ENCODE assay signal across 27 mouse cellular contexts in the genomic region with DNA sequence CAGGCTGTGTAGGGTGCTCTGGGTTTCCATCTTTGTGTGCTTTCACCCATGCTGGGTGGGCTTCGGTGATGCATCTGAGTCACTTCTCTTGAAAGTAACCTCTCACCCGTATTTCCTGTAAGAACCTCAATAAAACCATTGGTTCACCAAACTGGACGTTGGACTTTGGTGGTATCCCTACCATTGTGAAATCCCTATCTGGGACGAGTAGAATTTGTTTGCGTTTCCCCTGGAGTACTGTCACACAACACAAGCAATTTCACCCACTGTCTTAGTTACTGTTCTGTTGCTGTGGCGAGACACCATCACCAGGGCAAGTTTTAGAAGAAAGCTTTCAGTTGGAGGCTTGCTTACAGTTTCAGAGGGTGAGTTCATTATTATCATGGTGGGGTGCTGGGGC. TPM values are rescaled to one million over a fixed set of nuclear protein-coding genes. Genes with fewer than 3 reads are reported as not detected.
DNase-seq lines count a peak whose midpoint lies in the region; ATAC-seq and TF ChIP-seq lines count a peak whose summit lies in the region.
"Had no signal": no experiment of that assay in that cellular context is flagged by ENCODE, and none has a peak within 500 bp of the region (broad histone marks: within the 10 kb centered on the region; RNA-seq: fewer than 3 reads in every experiment).

No protein-coding gene starts in this region.

- no peak for ATAC-seq in liver, embryonic 11.5 days (replicated peaks; ENCODE audit: low FRiP score)
- ATAC-seq in liver, embryonic 14.5 days (ENCODE audit: insufficient read depth), result peak; percentile 53; the same call in 1 of the 2 replicates
- no peak for ATAC-seq in liver, embryonic 12.5 days
- peak; percentile 78 for ATAC-seq in liver, embryonic 16.5 days (ENCODE audit: low read depth)
- ATAC-seq: forebrain, embryonic 14.5 days had no signal

- no peak overlapping the region; the same call in 1 of the 2 replicates for H3K9ac ChIP-seq in liver, adult 2 months (ENCODE audit: low read depth, low read length)
- H3K9ac ChIP-seq in liver, embryonic 11.5 days (ENCODE audit: low read depth, low read length), result no peak overlapping the region
- no peak overlapping the region for H3K9ac ChIP-seq in liver, embryonic 14.5 days (replicated peaks)
- no peak overlapping the region for H3K9ac ChIP-seq in liver, embryonic 12.5 days
- H3K9ac ChIP-seq in liver, embryonic 16.5 days (ENCODE audit: low read depth, low read length), result no peak overlapping the region
- H3K9ac ChIP-seq: embryonic facial prominence, embryonic 13.5 days; embryonic facial prominence, embryonic 15.5 days; forebrain, embryonic 12.5 days had no signal

- H3K4me1 ChIP-seq in liver, adult 2 months (ENCODE audit: control insufficient read depth, insufficient read depth, low read length), result peaks cover 3% of the 10 kb centered on the region; the same call in 1 of the 2 replicates
- H3K4me1 ChIP-seq in liver, embryonic 11.5 days (replicated peaks; ENCODE audit: control insufficient read depth, insufficient read depth, low read length), result no peaks in the 10 kb centered on the region
- H3K4me1 ChIP-seq in liver, embryonic 14.5 days (replicated peaks; ENCODE audit: control insufficient read depth in 2 of 2, insufficient read depth in 2 of 2, low read length in 1 of 2), result no peaks in the 10 kb centered on the region
- no peaks in the 10 kb centered on the region; the same call in 1 of the 2 replicates for H3K4me1 ChIP-seq in liver, embryonic 12.5 days
- H3K4me1 ChIP-seq in liver, embryonic 16.5 days (ENCODE audit: control insufficient read depth, low read depth, low read length), result no peaks in the 10 kb centered on the region; the same call in 1 of the 2 replicates
- H3K4me1 ChIP-seq: embryonic facial prominence, embryonic 13.5 days; embryonic facial prominence, embryonic 15.5 days; forebrain, embryonic 12.5 days had no signal

- no peak overlapping the region for H3K4me3 ChIP-seq in liver, adult 2 months (ENCODE audit: insufficient read depth, low read depth, low read length)
- no peak overlapping the region for H3K4me3 ChIP-seq in liver, embryonic 11.5 days (ENCODE audit: low read depth, low read length)
- no peak overlapping the region for H3K4me3 ChIP-seq in liver, embryonic 14.5 days (ENCODE audit: insufficient read depth in 1 of 2, low read depth in 2 of 2, low read length in 2 of 2)
- H3K4me3 ChIP-seq in liver, embryonic 12.5 days, result no peak overlapping the region
- H3K4me3 ChIP-seq in liver, embryonic 16.5 days (ENCODE audit: low read depth, low read length), result no peak overlapping the region
- H3K4me3 ChIP-seq: embryonic facial prominence, embryonic 13.5 days; embryonic facial prominence, embryonic 15.5 days; erythroblast, embryonic 14.5 days; forebrain, embryonic 10.5 days; forebrain, embryonic 12.5 days had no signal

- TF ChIP-seq CTCF in liver, adult 2 months (IDR thresholded peaks at IDR 0.05; ENCODE audit: low read depth, low read length), result no peak
- no peak for TF ChIP-seq CTCF in liver, embryonic 14.5 days (IDR thresholded peaks at IDR 0.05; ENCODE audit: low read depth)

- H3K79me2 ChIP-seq in liver, adult 2 months (ENCODE audit: control insufficient read depth, insufficient read depth, low read length), result no peaks in the 10 kb centered on the region

- DNase-seq in liver, adult 2 months (ENCODE audit: extremely low read depth, low read depth, low spot score), result peak; percentile 93
- no peak for DNase-seq in liver, embryonic 11.5 days (ENCODE audit: low spot score)
- DNase-seq in liver, embryonic 14.5 days (ENCODE audit: low read depth in 3 of 3, low spot score in 3 of 3), result no peak
- DNase-seq in yolk sac, embryonic 10.5 days (ENCODE audit: low spot score), result peak; percentile 48
- no peak for DNase-seq in lung, adult 18-20 months
- DNase-seq in urinary bladder, postnatal 36 days (ENCODE audit: low spot score in 2 of 2), result no peak
- DNase-seq: adrenal gland, adult 2 months; adrenal gland, postnatal 10 days; adrenal gland, postnatal 25 days; cerebellum, adult 11 months; cerebellum, adult 18-20 months; cerebellum, adult 8-10 months; cerebellum, adult 9-11 months; cerebellum, postnatal 14 days; cerebellum, postnatal 36 days; embryo, embryonic 11 days had no signal

- peak overlapping the region; percentile 90 for H3K27ac ChIP-seq in liver, adult 2 months (replicated peaks; ENCODE audit: insufficient read depth, low read depth, low read length)
- H3K27ac ChIP-seq in liver, embryonic 11.5 days (ENCODE audit: low read depth, low read length), result no peak overlapping the region
- H3K27ac ChIP-seq in liver, embryonic 14.5 days, result no peak overlapping the region
- no peak overlapping the region for H3K27ac ChIP-seq in liver, embryonic 12.5 days
- H3K27ac ChIP-seq in liver, embryonic 16.5 days (ENCODE audit: low read length), result peak overlapping the region; percentile 66
- H3K27ac ChIP-seq: embryonic facial prominence, embryonic 13.5 days; embryonic facial prominence, embryonic 15.5 days; forebrain, embryonic 10.5 days; forebrain, embryonic 12.5 days had no signal

- no peak overlapping the region for H3K4me2 ChIP-seq in liver, embryonic 11.5 days
- H3K4me2 ChIP-seq in liver, embryonic 14.5 days (ENCODE audit: low read depth), result no peak overlapping the region
- no peak overlapping the region for H3K4me2 ChIP-seq in liver, embryonic 12.5 days
- H3K4me2 ChIP-seq in liver, embryonic 16.5 days (ENCODE audit: low read depth, low read length), result no peak overlapping the region
- H3K4me2 ChIP-seq: embryonic facial prominence, embryonic 13.5 days; embryonic facial prominence, embryonic 15.5 days; forebrain, embryonic 12.5 days had no signal

- TF ChIP-seq POLR2A in liver, adult 2 months (IDR thresholded peaks at IDR 0.05; ENCODE audit: extremely low read depth, insufficient read depth, low read length), result no peak

- H3K27me3 ChIP-seq in liver, adult 2 months (ENCODE audit: control insufficient read depth, insufficient read depth, low read length), result no peaks in the 10 kb centered on the region
- H3K27me3 ChIP-seq in liver, embryonic 11.5 days (replicated peaks; ENCODE audit: control insufficient read depth, insufficient read depth, low read length), result no peaks in the 10 kb centered on the region
- H3K27me3 ChIP-seq in liver, embryonic 14.5 days (ENCODE audit: control insufficient read depth, insufficient read depth, low read length), result no peaks in the 10 kb centered on the region
- H3K27me3 ChIP-seq in liver, embryonic 12.5 days (replicated peaks), result no peaks in the 10 kb centered on the region
- H3K27me3 ChIP-seq in liver, embryonic 16.5 days (ENCODE audit: control insufficient read depth, insufficient read depth, low read depth, low read length), result no peaks in the 10 kb centered on the region
- H3K27me3 ChIP-seq: embryonic facial prominence, embryonic 13.5 days; embryonic facial prominence, embryonic 15.5 days; forebrain, embryonic 12.5 days had no signal

- TF ChIP-seq EP300 in liver, embryonic 14.5 days (IDR thresholded peaks at IDR 0.05; ENCODE audit: low read depth), result no peak

- 31% methylated on average over 6 of the region's 6 CpGs for WGBS in liver, adult 2 months
- WGBS in liver, embryonic 11.5 days, result 69% methylated on average over 6 of the region's 6 CpGs
- WGBS in liver, embryonic 14.5 days (ENCODE audit: insufficient replicate concordance), result 60% methylated on average over 6 of the region's 6 CpGs
- WGBS in liver, embryonic 12.5 days (ENCODE audit: insufficient replicate concordance), result 64% methylated on average over 6 of the region's 6 CpGs
- WGBS in liver, embryonic 16.5 days (ENCODE audit: insufficient replicate concordance), result 53% methylated on average over 6 of the region's 6 CpGs

- no peaks in the 10 kb centered on the region for H3K36me3 ChIP-seq in liver, adult 2 months (ENCODE audit: control insufficient read depth, insufficient read depth, low read length)
- H3K36me3 ChIP-seq in liver, embryonic 11.5 days (ENCODE audit: control insufficient read depth, insufficient read depth, low read length), result no peaks in the 10 kb centered on the region
- no peaks in the 10 kb centered on the region for H3K36me3 ChIP-seq in liver, embryonic 14.5 days (replicated peaks; ENCODE audit: control insufficient read depth, insufficient read depth, low read depth)
- no peaks in the 10 kb centered on the region for H3K36me3 ChIP-seq in liver, embryonic 12.5 days
- no peaks in the 10 kb centered on the region for H3K36me3 ChIP-seq in liver, embryonic 16.5 days (ENCODE audit: control insufficient read depth, insufficient read depth)
- H3K36me3 ChIP-seq: embryonic facial prominence, embryonic 13.5 days; embryonic facial prominence, embryonic 15.5 days; forebrain, embryonic 10.5 days; forebrain, embryonic 12.5 days had no signal

- no peaks in the 10 kb centered on the region for H3K9me3 ChIP-seq in liver, embryonic 11.5 days (ENCODE audit: control insufficient read depth, low read length)
- no peaks in the 10 kb centered on the region for H3K9me3 ChIP-seq in liver, embryonic 14.5 days (ENCODE audit: control insufficient read depth, low read length)
- no peaks in the 10 kb centered on the region for H3K9me3 ChIP-seq in liver, embryonic 12.5 days (replicated peaks)
- no peaks in the 10 kb centered on the region for H3K9me3 ChIP-seq in liver, embryonic 16.5 days (replicated peaks; ENCODE audit: control insufficient read depth, low read length)
- H3K9me3 ChIP-seq: embryonic facial prominence, embryonic 13.5 days; embryonic facial prominence, embryonic 15.5 days had no signal

RNA-seq across cellular contexts. Expression of gene Pnmal1, which starts 8.9 kb away (rescaled TPM):
- not detected in 2 replicates for total RNA-seq in liver, adult 2 months (2014; rRNA removed)
- not detected in 2 replicates for polyA plus RNA-seq in liver, adult 2 months (2012; rRNA removed)
- polyA plus RNA-seq in liver, embryonic 11.5 days (2014; fragmentation: Nextera tagmentation; extraction: Ambion mirVana), result 0.18 and 0.52 TPM in 2 replicates
- 0.01 and 0.03 TPM in 2 replicates for polyA plus RNA-seq in liver, embryonic 14.5 days (2012; rRNA removed)
- 0.03 TPM in 1 of 2 replicates, not detected in the other for polyA plus RNA-seq in liver, embryonic 14.5 days (2014; fragmentation: Nextera tagmentation; extraction: Ambion mirVana)
- 0.05 and 0.08 TPM in 2 replicates for polyA plus RNA-seq in liver, embryonic 12.5 days (2016; fragmentation: Nextera tagmentation; extraction: Ambion mirVana)
- 0.02 and 0.05 TPM in 2 replicates for polyA plus RNA-seq in liver, embryonic 16.5 days (2015; fragmentation: Nextera tagmentation; extraction: Ambion mirVana)
- polyA plus RNA-seq: C2C12; erythroblast, embryonic 14.5 days had no signal

RNA-seq across cellular contexts. Expression of gene Gm42372, which starts 14.5 kb away (rescaled TPM):
- total RNA-seq in liver, adult 2 months (2014; rRNA removed), result 0.07 TPM in 1 of 2 replicates, not detected in the other
- not detected in 2 replicates for polyA plus RNA-seq in liver, adult 2 months (2012; rRNA removed)
- 0.15 and 0.16 TPM in 2 replicates for polyA plus RNA-seq in liver, embryonic 11.5 days (2014; fragmentation: Nextera tagmentation; extraction: Ambion mirVana)
- 0.01 and 0.02 TPM in 2 replicates for polyA plus RNA-seq in liver, embryonic 14.5 days (2012; rRNA removed)
- 0.03 and 0.04 TPM in 2 replicates for polyA plus RNA-seq in liver, embryonic 14.5 days (2014; fragmentation: Nextera tagmentation; extraction: Ambion mirVana)
- polyA plus RNA-seq in liver, embryonic 12.5 days (2016; fragmentation: Nextera tagmentation; extraction: Ambion mirVana), result 0.07 TPM in 2 replicates
- 0.04 TPM in 2 replicates for polyA plus RNA-seq in liver, embryonic 16.5 days (2015; fragmentation: Nextera tagmentation; extraction: Ambion mirVana)
- total RNA-seq: MEL had no signal
- polyA plus RNA-seq: C2C12; erythroblast, embryonic 14.5 days had no signal

RNA-seq across cellular contexts. Expression of gene Pnmal2, which starts 23.9 kb away (rescaled TPM):
- under 0.01 and 0.07 TPM in 2 replicates for total RNA-seq in liver, adult 2 months (2014; rRNA removed)
- polyA plus RNA-seq in liver, adult 2 months (2012; rRNA removed), result 0.02 and 0.10 TPM in 2 replicates
- 0.58 and 0.80 TPM in 2 replicates for polyA plus RNA-seq in liver, embryonic 11.5 days (2014; fragmentation: Nextera tagmentation; extraction: Ambion mirVana)
- 0.04 and 0.08 TPM in 2 replicates for polyA plus RNA-seq in liver, embryonic 14.5 days (2012; rRNA removed)
- polyA plus RNA-seq in liver, embryonic 14.5 days (2014; fragmentation: Nextera tagmentation; extraction: Ambion mirVana), result 0.08 and 0.14 TPM in 2 replicates
- polyA plus RNA-seq in liver, embryonic 12.5 days (2016; fragmentation: Nextera tagmentation; extraction: Ambion mirVana), result 0.41 and 0.75 TPM in 2 replicates
- polyA plus RNA-seq in liver, embryonic 16.5 days (2015; fragmentation: Nextera tagmentation; extraction: Ambion mirVana), result 0.20 and 0.42 TPM in 2 replicates
- total RNA-seq: common myeloid progenitor, adult 5-6 weeks; MEL had no signal
- polyA plus RNA-seq: erythroblast, embryonic 14.5 days had no signal

RNA-seq across cellular contexts. Expression of gene Ccdc8, which starts 24.1 kb away (rescaled TPM):
- 0.40 and 0.46 TPM in 2 replicates for total RNA-seq in liver, adult 2 months (2014; rRNA removed)
- polyA plus RNA-seq in liver, adult 2 months (2012; rRNA removed), result 0.21 and 0.35 TPM in 2 replicates
- polyA plus RNA-seq in liver, embryonic 11.5 days (2014; fragmentation: Nextera tagmentation; extraction: Ambion mirVana), result 13.2 and 13.5 TPM in 2 replicates
- polyA plus RNA-seq in liver, embryonic 14.5 days (2012; rRNA removed), result 2.0 and 2.7 TPM in 2 replicates
- 1.5 and 2.3 TPM in 2 replicates for polyA plus RNA-seq in liver, embryonic 14.5 days (2014; fragmentation: Nextera tagmentation; extraction: Ambion mirVana)
- polyA plus RNA-seq in liver, embryonic 12.5 days (2016; fragmentation: Nextera tagmentation; extraction: Ambion mirVana), result 3.8 and 3.9 TPM in 2 replicates
- polyA plus RNA-seq in liver, embryonic 16.5 days (2015; fragmentation: Nextera tagmentation; extraction: Ambion mirVana), result 5.3 and 5.9 TPM in 2 replicates
- total RNA-seq: MEL had no signal

RNA-seq across cellular contexts. Expression of gene Calm3, which starts 44.5 kb away (rescaled TPM):
- 64.9 and 77.4 TPM in 2 replicates for total RNA-seq in liver, adult 2 months (2014; rRNA removed)
- 72.0 and 78.1 TPM in 2 replicates for polyA plus RNA-seq in liver, adult 2 months (2012; rRNA removed)
- 147 and 169 TPM in 2 replicates for polyA plus RNA-seq in liver, embryonic 11.5 days (2014; fragmentation: Nextera tagmentation; extraction: Ambion mirVana)
- polyA plus RNA-seq in liver, embryonic 14.5 days (2012; rRNA removed), result 72.2 and 90.3 TPM in 2 replicates
- 115 and 122 TPM in 2 replicates for polyA plus RNA-seq in liver, embryonic 14.5 days (2014; fragmentation: Nextera tagmentation; extraction: Ambion mirVana)
- polyA plus RNA-seq in liver, embryonic 12.5 days (2016; fragmentation: Nextera tagmentation; extraction: Ambion mirVana), result 91.2 and 94.4 TPM in 2 replicates
- 81.6 and 86.6 TPM in 2 replicates for polyA plus RNA-seq in liver, embryonic 16.5 days (2015; fragmentation: Nextera tagmentation; extraction: Ambion mirVana)

Comparison
In these comparisons a context has a peak if more than half of its experiments do, and no peak if none do; other contexts are left out.
1. DNase-seq: peak in liver, adult 2 months (single experiment) and yolk sac, embryonic 10.5 days (single experiment); none in liver, embryonic 11.5 days (single experiment), liver, embryonic 14.5 days (0 of 3), lung, adult 18-20 months (0 of 2) and urinary bladder, postnatal 36 days (0 of 2).
2. H3K27ac ChIP-seq: peak in liver, adult 2 months (single experiment) and liver, embryonic 16.5 days (single experiment); none in liver, embryonic 11.5 days (single experiment), liver, embryonic 14.5 days (single experiment) and liver, embryonic 12.5 days (single experiment).
3. ATAC-seq: peak in liver, embryonic 14.5 days (single experiment) and liver, embryonic 16.5 days (single experiment); none in liver, embryonic 11.5 days (single experiment) and liver, embryonic 12.5 days (single experiment).